Mouse (Mus musculus): ENCODE measurements around the gene Abhd6.
"Not testable (repeated sequence)": the region's sequence is repeated elsewhere in the genome, so short reads cannot be mapped to it uniquely, and the experiment has no call there.

Gene Abhd6

GRCm38 (mm10) chr14:7999435-7999834 is 3.3 kb upstream of the Abhd6 start:
- no peak for DNase-seq (ENCODE audit: low read depth)

DNA sequence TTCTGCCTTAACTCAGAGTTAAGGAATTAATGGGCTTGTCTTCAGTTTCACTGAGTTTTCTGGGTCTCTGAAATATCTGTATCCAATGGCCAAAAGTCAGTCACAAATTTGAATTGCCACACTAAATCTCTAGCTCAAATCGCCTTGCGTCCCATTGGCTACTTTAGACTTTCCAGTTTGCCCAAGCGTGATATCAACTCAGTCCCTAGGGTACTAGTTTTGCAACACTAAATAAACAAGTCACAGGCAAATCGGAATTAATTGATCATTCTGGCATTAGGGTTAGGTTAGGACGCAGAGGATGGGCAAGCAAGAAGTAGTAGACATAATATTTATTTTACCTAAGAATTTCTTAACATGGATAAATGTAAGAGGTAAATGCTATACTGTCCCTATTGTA is 2.5 kb upstream of the Abhd6 start:
- no peak for DNase-seq (ENCODE audit: low read depth)

GRCm38 (mm10) chr14:8000831-8001685 is 1.6 kb upstream of the Abhd6 start:
- DNase-seq (ENCODE audit: low read depth), result no peak

- no peak for DNase-seq (ENCODE audit: low read depth)
Observed at GRCm38 (mm10) chr14:8003093-8003670, 480 bp downstream of the Abhd6 start.

DNA sequence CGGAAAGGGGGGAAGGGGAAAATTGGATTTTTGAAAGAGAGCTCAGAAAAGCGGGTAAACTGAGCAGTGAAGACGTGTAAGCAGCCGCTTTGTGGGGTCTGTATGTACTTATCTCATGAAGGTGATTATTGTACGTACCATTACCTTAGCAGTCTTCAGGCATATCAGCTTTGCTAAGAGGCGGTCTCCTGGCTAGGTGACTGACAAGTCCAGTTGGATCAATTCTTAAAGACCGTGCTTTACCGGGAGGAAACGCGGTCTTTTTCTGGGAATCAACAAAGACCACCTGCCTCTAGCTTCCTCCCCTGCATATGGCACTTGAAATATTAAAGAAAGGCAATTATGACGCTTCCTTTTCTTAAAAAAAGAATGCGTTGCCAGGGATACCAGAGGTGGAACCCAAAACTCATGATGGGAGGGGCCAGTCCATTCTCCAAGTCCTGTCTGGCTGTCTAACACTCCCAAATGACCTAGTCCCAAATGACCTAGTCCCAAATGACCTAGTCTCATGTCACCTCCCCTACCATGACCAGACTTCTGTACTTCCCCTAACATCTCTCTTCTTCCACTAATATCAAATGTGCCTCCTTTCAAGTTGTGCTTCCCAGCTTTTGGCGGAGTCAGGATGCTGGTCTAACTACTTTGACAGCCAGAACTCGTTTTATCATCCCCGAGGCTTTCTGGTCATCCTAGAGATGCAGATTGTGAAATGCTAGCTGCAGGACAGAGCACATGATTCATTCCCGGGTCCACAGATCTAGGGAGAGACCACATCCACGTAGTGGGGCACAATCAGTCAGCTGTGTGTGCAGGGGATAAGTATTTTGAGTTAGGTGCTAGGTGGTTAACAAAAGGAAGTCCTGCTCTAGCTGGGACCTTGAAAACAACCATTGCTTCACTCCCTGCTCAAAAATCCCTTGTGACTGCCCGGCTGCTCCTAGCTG is 1.3 kb downstream of the Abhd6 start:
- no peak for DNase-seq (ENCODE audit: low read depth)

DNA sequence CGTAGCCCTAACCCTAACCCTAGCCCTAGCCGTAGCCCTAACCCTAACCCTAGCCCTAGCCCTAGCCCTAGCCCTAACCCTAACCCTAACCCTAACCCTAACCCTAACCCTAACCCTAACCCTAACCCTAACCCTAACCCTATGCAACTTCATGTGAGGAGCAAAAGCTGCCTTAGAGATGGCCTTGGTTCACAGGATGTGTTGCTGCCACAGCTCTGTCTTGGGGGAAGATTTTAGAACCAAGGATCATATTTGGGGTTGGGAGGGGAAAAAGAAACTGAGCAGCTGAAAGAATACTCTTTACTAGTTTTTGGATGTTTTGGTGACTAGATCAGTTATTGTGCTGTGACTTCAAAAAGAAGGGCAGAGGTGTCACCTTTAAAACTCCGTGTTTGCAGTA is 3.4 kb downstream of the Abhd6 start:
- DNase-seq (ENCODE audit: low read depth), result not testable (repeated sequence)

DNA sequence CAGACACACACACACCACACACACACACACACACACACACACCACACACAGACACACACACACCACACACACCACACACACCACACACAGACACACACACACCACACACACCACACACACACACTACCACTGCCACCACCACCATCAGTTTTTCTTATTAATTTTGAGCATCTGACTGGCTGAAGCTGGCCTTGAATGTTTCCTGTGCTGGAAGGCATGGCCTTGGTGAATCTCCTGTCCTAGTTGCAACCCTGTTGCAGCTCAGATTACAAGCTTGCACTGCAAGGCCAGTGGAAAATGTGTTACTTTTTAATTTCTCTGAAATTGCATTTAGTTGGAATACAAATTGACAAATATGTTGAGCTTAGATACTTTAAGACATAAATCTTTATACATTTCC is 4.4 kb downstream of the Abhd6 start:
- no peak for DNase-seq (ENCODE audit: low read depth)

DNA sequence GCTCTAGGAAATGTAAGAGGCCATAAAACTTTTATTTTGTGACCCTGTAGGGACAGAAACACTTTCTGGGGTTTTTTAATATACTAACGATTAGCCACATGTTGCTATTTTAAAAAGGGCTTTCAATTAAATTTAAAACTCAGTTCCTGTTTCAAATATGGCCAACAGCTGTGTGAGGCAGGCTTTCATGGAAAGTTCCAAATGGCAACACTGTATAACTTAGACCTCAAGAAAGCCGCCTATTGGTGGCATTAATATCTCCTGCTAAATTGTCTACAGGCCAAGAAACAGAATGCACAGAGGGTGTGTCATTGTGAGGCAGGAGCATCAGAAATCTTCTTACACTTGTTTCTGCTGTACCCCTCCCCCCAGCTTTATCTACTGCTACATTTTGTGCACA is 4.8 kb downstream of the Abhd6 start:
- no peak for DNase-seq (ENCODE audit: low read depth)

DNA sequence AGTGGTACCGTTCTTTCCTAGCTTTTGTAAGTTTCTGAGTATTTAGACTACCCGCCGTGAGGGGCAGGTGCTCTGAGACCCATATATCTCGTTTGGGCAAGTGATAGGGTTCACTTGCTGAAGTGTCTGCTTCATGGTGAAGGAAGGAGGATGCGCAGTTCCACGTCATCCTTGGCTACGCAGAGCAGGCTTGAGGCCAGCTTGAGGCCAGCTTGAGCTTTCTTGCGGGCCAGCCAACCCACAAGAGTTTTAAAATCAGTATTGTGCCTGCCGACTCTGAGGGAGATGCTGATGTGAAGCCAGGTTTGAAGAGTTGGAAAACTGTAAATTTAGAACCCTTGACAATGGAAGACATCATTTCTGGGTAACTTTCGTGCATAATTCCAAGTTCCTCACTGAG is 5.2 kb downstream of the Abhd6 start:
- no peak for DNase-seq (ENCODE audit: low read depth)

- no peak for DNase-seq (ENCODE audit: low read depth)
Observed at GRCm38 (mm10) chr14:8011297-8011696, 8.6 kb downstream of the Abhd6 start.

- DNase-seq (ENCODE audit: low read depth), result no peak
Observed at GRCm38 (mm10) chr14:8011938-8012337, 9.2 kb downstream of the Abhd6 start.

- no peak for DNase-seq (ENCODE audit: low read depth)
Observed at GRCm38 (mm10) chr14:8015756-8016155, 13.1 kb downstream of the Abhd6 start.

DNA sequence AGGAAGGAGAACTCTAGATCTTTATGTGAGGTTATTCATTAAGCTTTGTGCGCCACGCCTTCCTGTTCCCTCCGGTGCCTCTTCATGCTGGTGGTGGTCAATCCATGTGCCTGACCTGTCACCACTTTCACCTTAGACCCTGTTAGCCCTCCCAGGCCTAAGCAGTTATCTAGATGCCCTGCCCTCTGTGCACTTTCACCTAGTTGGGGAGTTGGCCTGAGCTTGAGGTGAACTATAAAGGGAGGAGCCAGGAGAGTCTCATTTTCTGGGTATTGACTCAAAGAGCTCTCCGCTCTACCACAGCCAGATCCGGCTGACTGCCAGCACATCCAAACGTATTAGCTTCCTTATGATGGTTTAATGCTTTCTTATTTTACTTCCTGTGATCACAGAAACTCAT is 13.6 kb downstream of the Abhd6 start:
- DNase-seq (ENCODE audit: low read depth), result no peak

GRCm38 (mm10) chr14:8016951-8017350 is 14.2 kb downstream of the Abhd6 start:
- DNase-seq (ENCODE audit: low read depth), result peak; percentile 21

- no peak for DNase-seq (ENCODE audit: low read depth)
Observed at GRCm38 (mm10) chr14:8020011-8020410, 17.3 kb downstream of the Abhd6 start.

DNA sequence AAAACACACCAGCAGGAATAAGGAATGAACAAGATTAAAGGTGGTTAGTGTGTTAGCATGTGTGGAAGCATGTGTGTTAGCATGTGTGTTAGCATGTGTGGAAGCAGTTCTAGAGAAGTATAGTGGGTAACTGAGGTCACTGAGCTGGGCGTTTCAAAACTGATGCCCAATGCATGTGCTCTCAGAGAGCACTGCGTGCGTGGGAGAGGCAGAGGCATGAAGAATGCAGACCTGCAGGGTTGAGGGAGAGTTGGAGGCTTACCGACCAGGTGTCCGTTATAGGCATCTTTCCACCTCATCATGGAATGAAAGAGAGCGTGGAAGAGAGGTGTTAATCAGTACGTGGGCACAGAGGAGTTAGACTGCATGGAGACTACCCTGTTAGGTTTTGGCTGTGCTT is 17.8 kb downstream of the Abhd6 start:
- DNase-seq (ENCODE audit: low read depth), result no peak

DNA sequence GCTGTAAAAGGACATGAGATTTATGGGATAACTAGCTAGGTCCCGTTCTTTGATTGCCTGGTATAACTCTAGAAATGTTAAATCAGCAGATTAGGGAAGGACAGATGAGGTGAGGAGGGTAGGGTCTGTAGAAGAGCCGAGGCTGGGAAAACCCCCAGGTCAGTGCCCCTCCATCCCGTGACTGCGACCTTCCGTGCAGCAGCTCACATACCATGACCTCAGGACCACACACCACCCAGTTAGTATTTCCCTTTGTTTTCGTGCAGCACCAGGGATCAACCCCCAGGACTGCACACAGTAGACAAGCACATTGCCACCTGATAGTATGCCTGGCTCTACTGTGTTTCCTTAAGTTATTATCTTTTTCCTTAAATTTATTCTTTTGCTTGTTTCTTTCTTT is 21.8 kb downstream of the Abhd6 start:
- no peak for DNase-seq (ENCODE audit: low read depth)

DNA sequence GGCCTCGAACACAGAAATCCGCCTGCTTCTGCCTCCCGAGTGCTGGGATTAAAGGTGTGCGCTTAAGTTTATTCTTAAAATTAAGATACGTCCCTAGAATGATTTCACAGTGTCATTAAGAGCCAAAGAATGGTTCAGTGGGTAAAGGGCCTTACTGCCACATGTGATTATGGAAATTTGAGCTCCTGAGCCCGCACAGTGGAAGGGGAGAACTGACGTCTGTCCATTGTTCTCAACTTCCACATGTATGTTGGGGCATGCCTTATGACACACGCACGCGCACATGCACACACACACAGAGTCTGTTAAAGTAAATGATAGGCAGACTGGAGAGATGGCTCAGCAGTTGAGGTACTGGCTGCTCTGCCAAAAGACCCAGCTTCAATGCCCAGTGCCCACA is 22.2 kb downstream of the Abhd6 start:
- DNase-seq (ENCODE audit: low read depth), result no peak

GRCm38 (mm10) chr14:8026769-8027531 is 24.2 kb downstream of the Abhd6 start:
- DNase-seq (ENCODE audit: low read depth), result no peak

DNA sequence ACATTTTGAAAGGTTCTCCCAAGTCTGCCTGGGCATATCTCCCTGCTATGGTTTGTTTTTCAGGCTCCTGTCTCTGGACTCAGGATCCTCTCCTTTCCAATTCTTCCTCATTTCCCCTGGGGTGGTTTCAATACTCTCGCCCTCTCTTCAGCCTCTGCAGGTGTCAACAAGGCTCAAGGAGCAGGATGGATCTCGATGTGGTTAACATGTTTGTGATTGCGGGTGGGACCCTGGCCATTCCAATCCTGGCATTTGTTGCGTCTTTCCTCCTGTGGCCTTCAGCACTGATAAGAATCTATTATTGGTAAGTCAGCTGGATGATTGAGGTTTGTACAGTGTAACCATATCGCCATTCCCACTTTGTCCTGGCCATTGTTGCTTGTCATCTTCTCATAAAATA is 25.4 kb downstream of the Abhd6 start:
- no peak for DNase-seq (ENCODE audit: low read depth)

DNA sequence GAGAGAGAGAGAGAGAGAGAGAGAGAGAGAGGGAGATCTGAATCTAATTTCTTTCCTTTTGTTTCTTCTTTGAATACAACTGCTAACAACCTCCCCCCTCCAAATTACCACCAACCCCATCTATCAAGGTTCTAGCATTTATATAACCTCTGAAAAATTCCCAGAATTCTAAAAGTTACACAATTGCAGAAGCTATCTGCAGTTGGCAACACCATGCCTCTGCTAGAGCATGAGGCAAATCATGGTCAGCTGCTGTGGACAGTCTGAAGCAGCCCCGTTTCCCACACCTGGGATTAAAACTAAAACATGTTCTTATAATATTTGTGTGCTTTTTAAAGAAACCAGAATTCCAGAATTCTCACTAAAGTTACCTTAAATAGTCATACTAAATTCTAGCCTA is 27.1 kb downstream of the Abhd6 start:
- DNase-seq (ENCODE audit: low read depth), result no peak

- DNase-seq (ENCODE audit: low read depth), result no peak
Observed at GRCm38 (mm10) chr14:8030535-8030934, 27.8 kb downstream of the Abhd6 start.

Data from c-Kit-positive CD71-positive TER-119-negative erythroid progenitor cells, embryonic 14.5 days (primary cell).